Mouse (Mus musculus): ENCODE measurements at regions not wholly inside any gene's neighbourhood (a gene's known extent, or its start where the extent isn't known, plus 50 kb on each side); places are given as distances from the start of the nearest gene placed in this dataset.

- peak; percentile 96 for DNase-seq
These were observed 140.7 kb upstream of the Supt20 start for GRCm38 (mm10) chr3:54551908-54552307.

GRCm38 (mm10) chr3:54555954-54556353 is 136.7 kb upstream of the Supt20 start:
- no peak for DNase-seq

GRCm38 (mm10) chr3:54559053-54559452 is 133.6 kb upstream of the Supt20 start:
- no peak for DNase-seq

GRCm38 (mm10) chr3:54559527-54559926 is 133.1 kb upstream of the Supt20 start:
- DNase-seq = peak; percentile 91

GRCm38 (mm10) chr3:54560056-54560922 is 132.3 kb upstream of the Supt20 start:
- peak; percentile 81 for DNase-seq

GRCm38 (mm10) chr3:54567329-54567728 is 125.3 kb upstream of the Supt20 start:
- DNase-seq = peak; percentile 77

- DNase-seq = peak; percentile 87
These were observed 124.5 kb upstream of the Supt20 start for GRCm38 (mm10) chr3:54568096-54568495.

GRCm38 (mm10) chr3:54570501-54570900 is 122.1 kb upstream of the Supt20 start:
- DNase-seq = peak; percentile 45

- DNase-seq = peak; percentile 48
These were observed 114.8 kb upstream of the Supt20 start for GRCm38 (mm10) chr3:54577851-54578250.

- DNase-seq = peak; percentile 55
These were observed 113.2 kb upstream of the Supt20 start for GRCm38 (mm10) chr3:54579425-54579824.

GRCm38 (mm10) chr3:54580339-54580738 is 112.3 kb upstream of the Supt20 start:
- DNase-seq = peak; percentile 51

- DNase-seq = peak; percentile 74
These were observed 106.8 kb upstream of the Supt20 start for GRCm38 (mm10) chr3:54585781-54586180.

GRCm38 (mm10) chr3:54587127-54587995 is 105.2 kb upstream of the Supt20 start:
- peak; percentile 61 for DNase-seq

- peak; percentile 11 for DNase-seq
These were observed 104.4 kb upstream of the Supt20 start for GRCm38 (mm10) chr3:54588198-54588597.

- DNase-seq = peak; percentile 74
These were observed 102.6 kb upstream of the Supt20 start for GRCm38 (mm10) chr3:54589976-54590375.

- DNase-seq = peak; percentile 19
These were observed 101.4 kb upstream of the Supt20 start for GRCm38 (mm10) chr3:54591160-54591559.

GRCm38 (mm10) chr3:54592064-54592463 is 100.5 kb upstream of the Supt20 start:
- DNase-seq = peak; percentile 40

- peak; percentile 65 for DNase-seq
These were observed 99.8 kb upstream of the Supt20 start for GRCm38 (mm10) chr3:54592655-54593428.

GRCm38 (mm10) chr3:54595193-54595592 is 97.4 kb upstream of the Supt20 start:
- DNase-seq = peak; percentile 31

GRCm38 (mm10) chr3:54597326-54598274 is 95.0 kb upstream of the Supt20 start:
- peak; percentile 82 for DNase-seq

- peak; percentile 39 for DNase-seq
These were observed 94.3 kb upstream of the Supt20 start for GRCm38 (mm10) chr3:54598296-54598695.
